Mouse (Mus musculus): ENCODE data around the gene Hbb-bh2.

- no peak for TF ChIP-seq CTCF (IDR thresholded peaks at IDR 0.05; ENCODE audit: control insufficient read depth, insufficient read depth, insufficient replicate concordance, low read depth, low read length)
- no peak for TF ChIP-seq POLR2A (IDR thresholded peaks at IDR 0.05; ENCODE audit: control insufficient read depth, low read depth, low read length)
Measured at GRCm38 (mm10) chr7:103810296-103810695, 30.0 kb downstream of the Hbb-bh2 start.
